Comparison of ENCODE assay signal across 9 mouse cellular contexts in the genomic region with DNA sequence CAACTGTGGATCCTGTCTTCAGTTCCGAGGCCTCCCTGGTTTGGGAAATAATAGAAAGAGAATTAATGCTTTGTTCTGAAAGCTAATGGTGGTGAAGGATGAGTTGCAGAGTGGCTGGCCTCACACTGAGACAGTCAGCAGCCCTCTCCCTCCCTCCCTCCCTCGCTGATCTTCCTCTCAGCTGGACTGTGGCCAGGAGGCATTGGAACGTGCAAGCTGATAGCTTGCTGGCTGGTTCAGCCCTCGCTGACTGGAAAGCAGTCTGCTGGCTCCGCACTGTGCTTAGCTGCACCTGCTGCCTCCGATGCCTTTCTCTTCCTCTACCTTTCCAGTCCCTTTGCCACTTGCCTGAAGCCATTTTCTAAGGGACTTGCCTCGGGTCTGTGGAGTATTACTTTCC.
DNase-seq lines count a peak whose midpoint lies in the region; ATAC-seq lines count a peak whose summit lies in the region.
"Had no signal": no experiment of that assay in that cellular context is flagged by ENCODE, and none has a peak within 500 bp of the region (broad histone marks: within the 10 kb centered on the region; RNA-seq: fewer than 3 reads in every experiment).

No protein-coding gene starts in this region.

- no peak overlapping the region for H3K4me3 ChIP-seq in neural tube, embryonic 11.5 days (ENCODE audit: low read depth, low read length)
- H3K4me3 ChIP-seq in heart, embryonic 12.5 days = no peak overlapping the region
- H3K4me3 ChIP-seq in kidney, embryonic 16.5 days (ENCODE audit: low read length) = no peak overlapping the region

- H3K36me3 ChIP-seq in neural tube, embryonic 11.5 days (ENCODE audit: control insufficient read depth, insufficient read depth, low read length) = no peaks in the 10 kb centered on the region
- H3K36me3 ChIP-seq in heart, embryonic 12.5 days = no peaks in the 10 kb centered on the region
- H3K36me3 ChIP-seq in kidney, embryonic 16.5 days (ENCODE audit: insufficient read depth, low read length) = no peaks in the 10 kb centered on the region
- H3K36me3 ChIP-seq: G1E had no signal

- H3K27ac ChIP-seq in neural tube, embryonic 11.5 days (ENCODE audit: low read depth, low read length) = no peak overlapping the region
- peak overlapping the region; percentile 47; the same call in 1 of the 2 replicates for H3K27ac ChIP-seq in heart, embryonic 12.5 days (ENCODE audit: poor library complexity, severe bottlenecking)
- no peak overlapping the region for H3K27ac ChIP-seq in kidney, embryonic 16.5 days (ENCODE audit: low read length)

- ATAC-seq in neural tube, embryonic 11.5 days (ENCODE audit: insufficient read depth, low FRiP score, low TSS enrichment) = 0 out of 2 replicates have a peak, but pooled peaks have one; percentile 16
- ATAC-seq in heart, embryonic 12.5 days (ENCODE audit: insufficient number of reproducible peaks, low FRiP score) = peak; percentile 86
- peak; percentile 91 for ATAC-seq in kidney, embryonic 16.5 days (ENCODE audit: low FRiP score, low TSS enrichment)

- H3K27me3 ChIP-seq in neural tube, embryonic 11.5 days (ENCODE audit: control insufficient read depth, insufficient read depth, low read length) = no peaks in the 10 kb centered on the region
- no peaks in the 10 kb centered on the region for H3K27me3 ChIP-seq in heart, embryonic 12.5 days (replicated peaks)
- no peaks in the 10 kb centered on the region for H3K27me3 ChIP-seq in kidney, embryonic 16.5 days (ENCODE audit: insufficient read depth, low read length)

- H3K9me3 ChIP-seq in neural tube, embryonic 11.5 days (ENCODE audit: control insufficient read depth, low read length) = no peaks in the 10 kb centered on the region
- H3K9me3 ChIP-seq in heart, embryonic 12.5 days (replicated peaks) = no peaks in the 10 kb centered on the region
- H3K9me3 ChIP-seq in kidney, embryonic 16.5 days (ENCODE audit: low read length) = no peaks in the 10 kb centered on the region
- H3K9me3 ChIP-seq: G1E had no signal

- no peak overlapping the region for H3K9ac ChIP-seq in neural tube, embryonic 11.5 days (ENCODE audit: low read length)
- H3K9ac ChIP-seq in heart, embryonic 12.5 days = no peak overlapping the region
- no peak overlapping the region for H3K9ac ChIP-seq in kidney, embryonic 16.5 days (replicated peaks; ENCODE audit: low read length)

- no peak for DNase-seq in neural tube, embryonic 11.5 days (ENCODE audit: low spot score)
- DNase-seq in neural tube, embryonic 10.5 days (ENCODE audit: extremely low spot score, low spot score) = no peak
- peak; percentile 64 for DNase-seq in embryo, embryonic 11 days
- DNase-seq in mesoderm, embryonic 11.5 days (ENCODE audit: low read depth, low spot score) = peak; percentile 57
- peak; percentile 73 for DNase-seq in testis, postnatal 10 days (ENCODE audit: low spot score)
- no peak for DNase-seq in spleen, postnatal 36 days (ENCODE audit: low spot score in 2 of 2)

- no peak overlapping the region for H3K4me2 ChIP-seq in neural tube, embryonic 11.5 days (ENCODE audit: low read depth)
- peak overlapping the region; percentile 57 for H3K4me2 ChIP-seq in heart, embryonic 12.5 days
- no peak overlapping the region for H3K4me2 ChIP-seq in kidney, embryonic 16.5 days (replicated peaks; ENCODE audit: low read depth, low read length)

- 0 out of 2 replicates have a peak, but pooled peaks cover 3% of the 10 kb centered on the region for H3K4me1 ChIP-seq in neural tube, embryonic 11.5 days (ENCODE audit: control insufficient read depth, insufficient read depth, low read length)
- peaks cover 57% of the 10 kb centered on the region for H3K4me1 ChIP-seq in heart, embryonic 12.5 days (replicated peaks)
- peaks cover 3% of the 10 kb centered on the region; the same call in 1 of the 2 replicates for H3K4me1 ChIP-seq in kidney, embryonic 16.5 days (ENCODE audit: insufficient read depth, low read length)

- WGBS in neural tube, embryonic 11.5 days = 27% methylated on average over 7 of the region's 7 CpGs
- 4% methylated on average over 7 of the region's 7 CpGs for WGBS in heart, embryonic 12.5 days
- 11% methylated on average over 7 of the region's 7 CpGs for WGBS in kidney, embryonic 16.5 days

Comparison
In these comparisons a context has a peak if more than half of its experiments do, and no peak if none do; other contexts are left out.
1. ATAC-seq: peak in every context shown above with its lines; median percentile 91 in kidney, embryonic 16.5 days; 86 in heart, embryonic 12.5 days; 16 in neural tube, embryonic 11.5 days.
2. DNase-seq: peak in embryo, embryonic 11 days (single experiment), mesoderm, embryonic 11.5 days (single experiment) and testis, postnatal 10 days (single experiment); none in neural tube, embryonic 11.5 days (single experiment), neural tube, embryonic 10.5 days (single experiment) and spleen, postnatal 36 days (0 of 2).